Mouse (Mus musculus) CD8-positive naive resting alpha-beta T cell, adult 2 months (primary cell): ENCODE data around the gene Fam163a.

Source experiments
- DNase-seq, 2 experiments: peaks; one replicate each; pipeline ENCODE4 v3.0.0; 2022; ENCODE audit warnings: low read depth in 2 of 2, low spot score in 2 of 2

Gene Fam163a

GRCm38 (mm10) chr1:156202661-156203060 is 2.2 kb downstream of the Fam163a start:
- no peak for DNase-seq

- no peak for DNase-seq
Measured at GRCm38 (mm10) chr1:156201069-156201468, 3.8 kb downstream of the Fam163a start.

GRCm38 (mm10) chr1:156197588-156197987 is 7.2 kb downstream of the Fam163a start:
- DNase-seq, result no peak

- DNase-seq, result no peak
Measured at GRCm38 (mm10) chr1:156193292-156193691, 11.5 kb downstream of the Fam163a start.

DNA sequence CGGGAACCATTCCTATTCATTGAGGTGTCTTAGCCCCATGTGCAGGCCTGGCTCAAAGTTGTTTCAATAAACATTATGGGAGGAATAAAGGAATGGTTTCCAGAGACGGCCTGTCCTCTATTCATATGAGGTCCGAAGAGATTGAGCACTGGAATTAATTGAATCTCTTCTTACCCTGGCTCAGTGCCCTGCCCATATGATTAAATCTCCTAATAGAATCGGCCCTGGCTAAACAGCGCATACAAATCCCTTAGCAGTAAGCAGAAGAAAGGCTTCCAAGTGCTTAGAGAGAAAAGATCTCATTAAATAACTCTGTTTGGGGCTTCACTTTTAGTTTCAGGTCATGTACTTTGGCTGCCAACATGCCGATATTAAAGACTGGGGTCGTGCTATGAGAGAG is 12.0 kb downstream of the Fam163a start:
- DNase-seq, result no peak

GRCm38 (mm10) chr1:156186646-156187045 is 18.2 kb downstream of the Fam163a start:
- no peak for DNase-seq

GRCm38 (mm10) chr1:156184158-156184571 is 20.7 kb downstream of the Fam163a start:
- DNase-seq, result no peak

- DNase-seq, result no peak
Measured at GRCm38 (mm10) chr1:156183176-156183958, 21.5 kb downstream of the Fam163a start.

DNA sequence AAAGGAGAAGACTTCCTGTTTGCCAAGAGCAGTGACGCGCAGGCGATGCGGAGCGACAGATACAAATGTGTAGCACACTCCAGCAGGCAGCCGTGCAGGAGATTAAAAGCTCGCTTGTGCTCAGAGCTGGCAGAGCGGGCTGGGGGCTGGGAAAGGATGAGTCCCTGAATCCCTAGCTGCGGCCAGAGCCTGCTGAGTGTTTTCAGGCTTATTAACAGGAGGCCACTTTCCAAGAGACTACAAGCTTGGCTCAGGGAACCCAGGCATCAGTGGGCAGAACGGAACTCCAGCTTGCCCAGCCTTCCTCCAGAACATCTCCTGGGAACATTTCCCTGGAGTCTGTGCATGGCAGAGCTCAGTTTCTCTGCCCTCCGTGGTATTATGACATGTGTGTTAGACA is 25.0 kb downstream of the Fam163a start:
- DNase-seq, result no peak

GRCm38 (mm10) chr1:156168737-156169136 is 36.1 kb downstream of the Fam163a start:
- DNase-seq, result no peak

DNA sequence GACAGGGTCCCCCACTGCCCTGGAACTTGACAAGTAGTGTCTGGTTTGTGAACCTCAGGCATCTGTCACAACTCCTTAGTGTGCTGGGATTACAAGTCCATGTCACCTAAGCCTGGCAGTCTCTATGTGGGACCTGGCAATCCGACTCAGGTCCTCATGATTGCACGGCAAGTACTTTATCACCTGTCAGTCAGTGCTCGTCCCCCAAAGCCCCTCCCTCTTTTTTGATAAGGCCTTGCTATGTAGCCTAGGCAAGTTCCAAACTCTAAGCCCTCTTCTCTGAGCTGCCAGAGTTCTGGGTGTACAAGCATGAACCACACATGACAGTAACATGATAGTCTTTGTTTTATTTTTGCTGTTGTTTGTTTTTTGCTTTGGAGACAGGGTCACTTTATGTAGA is 88.1 kb downstream of the Fam163a start:
- DNase-seq, result no peak

DNA sequence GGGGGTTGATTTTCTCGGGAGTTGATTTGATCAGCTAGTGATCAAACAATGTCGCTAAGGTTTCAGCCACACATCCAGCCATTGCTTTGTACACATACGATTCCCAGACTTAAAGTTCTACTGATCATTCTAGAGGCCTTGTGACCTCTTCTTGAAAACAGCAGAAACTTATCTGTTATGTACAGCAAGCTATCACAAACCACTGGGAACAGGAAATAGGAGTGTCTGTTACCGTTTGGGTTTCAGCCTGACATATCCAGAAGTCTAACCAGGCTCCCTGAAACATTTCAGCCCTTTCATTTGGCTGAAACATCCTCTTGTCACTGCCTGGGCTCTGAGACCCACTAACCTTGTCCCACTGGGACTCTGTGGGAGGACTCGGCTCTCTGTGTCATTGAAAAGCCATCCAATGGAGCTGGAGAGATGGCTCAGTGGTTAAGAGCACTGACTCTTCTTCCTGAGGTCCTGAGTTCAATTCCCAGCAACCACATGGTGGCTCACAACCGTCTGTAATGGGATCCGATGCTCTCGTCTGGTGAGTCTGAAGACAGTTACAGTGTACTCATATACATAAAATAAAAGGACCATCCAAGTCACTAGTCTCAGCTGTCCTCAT is 90.8 kb downstream of the Fam163a start:
- DNase-seq, result no peak

GRCm38 (mm10) chr1:156112142-156112541 is 92.7 kb downstream of the Fam163a start:
- DNase-seq, result no peak

GRCm38 (mm10) chr1:156111728-156112127 is 93.1 kb downstream of the Fam163a start:
- DNase-seq, result no peak

DNA sequence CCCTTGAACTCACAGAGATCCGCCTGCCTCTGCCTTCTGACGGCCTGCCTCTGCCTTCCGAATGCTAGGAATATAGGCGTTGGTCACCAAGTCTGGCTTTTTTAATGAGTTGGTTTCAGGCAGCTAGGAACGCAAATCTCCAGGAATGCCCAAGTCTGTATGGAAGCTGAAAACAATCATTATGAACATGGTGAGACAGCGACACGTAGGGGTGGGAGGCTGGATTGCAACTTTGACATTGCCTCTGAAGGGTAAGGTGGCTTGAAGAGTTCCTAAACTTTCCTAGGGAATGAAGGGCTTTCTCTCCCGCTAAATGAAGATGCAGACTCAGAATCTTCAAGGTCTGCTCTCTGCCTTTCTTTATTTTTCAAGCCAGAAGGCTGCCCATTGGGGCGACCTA is 93.7 kb downstream of the Fam163a start:
- DNase-seq, result no peak

DNA sequence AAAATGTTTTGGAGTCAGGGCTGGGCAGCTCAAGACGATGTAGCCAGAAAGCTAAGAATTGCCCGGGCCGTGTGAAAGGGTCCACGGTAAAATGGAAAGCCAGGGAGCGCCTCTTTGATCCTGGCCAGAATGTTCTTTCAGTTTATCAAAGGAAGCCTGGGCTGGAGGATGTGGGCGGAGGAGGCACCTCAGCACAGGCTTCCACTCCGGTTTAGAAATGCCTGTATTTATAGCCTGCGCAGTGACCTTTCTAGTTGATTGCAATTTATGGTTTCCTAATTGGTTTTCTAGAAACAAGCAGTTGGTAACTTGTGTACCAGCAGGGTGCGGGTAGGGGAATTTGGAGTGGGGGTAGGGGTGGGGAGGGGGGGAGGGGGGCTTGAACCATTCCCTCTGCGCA is 96.4 kb downstream of the Fam163a start:
- DNase-seq, result no peak

DNA sequence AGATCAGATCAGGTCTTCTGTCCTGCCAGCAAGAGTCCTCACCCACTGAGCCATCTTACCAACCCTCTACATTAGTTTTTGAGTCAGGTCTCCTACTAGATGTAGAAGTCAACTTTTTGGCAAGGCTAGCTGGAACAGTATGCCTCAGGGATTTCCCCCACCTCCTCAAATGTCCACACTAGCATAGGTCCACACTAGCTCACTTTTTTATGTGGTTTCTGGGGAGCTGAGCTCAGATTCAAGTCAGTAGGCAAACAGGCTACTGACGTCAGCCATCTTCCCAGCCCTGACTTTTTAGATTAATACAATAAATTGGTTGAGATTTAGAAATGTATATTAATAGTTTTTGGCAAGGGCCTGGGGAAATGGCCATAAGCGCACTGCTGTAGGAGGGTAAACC is 97.4 kb downstream of the Fam163a start:
- DNase-seq, result no peak

DNA sequence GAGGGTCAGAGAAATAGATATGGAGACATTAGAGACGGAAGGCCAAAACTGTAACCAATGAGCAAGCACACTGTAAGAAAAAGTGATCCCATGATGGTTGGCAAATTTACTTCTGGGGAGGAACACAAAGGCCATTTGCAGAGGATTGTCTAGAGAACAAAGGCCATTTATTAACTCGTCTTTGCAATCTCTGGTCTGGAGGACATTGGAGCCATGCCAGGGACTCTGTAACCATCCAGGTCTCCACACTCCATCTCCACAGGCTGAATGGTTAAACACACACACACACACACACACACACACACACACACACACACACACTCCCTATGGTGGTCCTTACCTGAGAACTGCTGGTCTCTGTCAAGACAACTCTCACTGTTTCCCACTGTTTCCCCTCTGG is 99.4 kb downstream of the Fam163a start:
- no peak for DNase-seq

DNA sequence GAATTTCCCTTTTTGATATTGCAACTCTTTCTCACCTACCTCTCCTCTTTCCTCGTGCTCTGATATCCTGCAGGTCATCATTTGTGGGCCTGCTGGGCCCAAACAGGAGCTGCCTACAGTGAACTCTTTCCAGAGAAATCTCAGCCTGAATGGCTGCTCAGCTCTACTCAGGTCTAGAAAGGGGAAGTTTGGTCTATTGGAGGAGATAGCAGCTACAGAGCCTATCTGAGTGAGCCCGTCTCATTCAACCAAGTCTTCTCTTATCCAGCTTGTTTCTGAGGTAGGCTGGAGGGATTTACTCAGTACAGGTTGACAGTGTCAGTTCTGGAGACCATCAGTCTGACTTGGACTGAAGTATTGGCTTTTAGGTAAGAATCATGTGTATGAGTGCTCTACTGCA is 101.1 kb downstream of the Fam163a start:
- DNase-seq, result no peak

- DNase-seq, result no peak
Measured at GRCm38 (mm10) chr1:156091811-156092210, 113.0 kb downstream of the Fam163a start.

- DNase-seq, result no peak
Measured at GRCm38 (mm10) chr1:156090042-156090441, 114.8 kb downstream of the Fam163a start.

DNA sequence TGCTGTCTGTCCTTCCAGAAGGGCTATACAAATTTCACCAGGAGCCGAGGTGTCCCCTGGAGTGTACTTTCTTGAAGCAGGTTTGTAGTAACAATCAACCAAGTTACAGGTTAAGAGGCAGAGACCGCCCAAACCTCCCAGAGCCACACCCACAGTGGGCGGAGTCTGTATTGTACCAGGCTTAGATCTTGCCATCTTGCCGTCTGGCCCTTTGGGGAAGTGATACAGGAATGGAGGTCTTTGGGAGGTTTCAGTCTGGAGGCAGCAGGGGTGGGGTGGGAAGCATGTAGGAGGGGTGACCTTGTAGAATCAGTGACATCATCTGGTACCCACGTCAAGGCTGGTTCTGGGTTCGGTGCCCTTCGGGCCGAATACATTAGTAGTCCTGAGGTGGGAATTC is 115.3 kb downstream of the Fam163a start:
- DNase-seq, result no peak

DNA sequence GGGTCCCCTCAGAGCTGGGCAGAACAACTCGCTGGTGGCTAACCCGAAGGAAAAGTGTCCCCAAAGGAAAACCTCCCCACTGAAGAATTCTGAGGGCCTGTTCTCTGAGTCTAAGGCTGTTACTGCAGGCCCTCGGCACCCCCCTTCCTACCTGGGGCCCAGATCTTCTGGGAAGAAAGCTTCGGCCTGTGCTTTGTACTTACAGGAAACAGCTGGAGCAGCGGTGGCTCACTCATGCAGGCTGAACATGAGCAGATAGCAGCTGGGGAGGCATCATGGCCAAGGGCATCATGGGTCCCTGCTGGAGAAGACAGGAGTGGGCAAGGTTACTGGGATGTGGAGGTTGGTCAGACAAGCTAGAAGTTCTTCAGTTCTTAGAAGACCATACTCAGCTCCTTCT is 117.2 kb downstream of the Fam163a start:
- no peak for DNase-seq
